Mouse (Mus musculus) embryonic facial prominence, embryonic 11.5 days (tissue): Measurements from ENCODE around the gene Nsrp1. TPM values are rescaled to one million over a fixed set of nuclear protein-coding genes. Genes with fewer than 3 reads are reported as not detected.
A peak's percentile ranks its signal among the peaks of the same experiment; 100 is the strongest.

ENCODE experiments used
- ATAC-seq: fragments of 200-750 bp; cut with Nextera tagmentation; replicated peaks from 2 replicates; pipeline ENCODE4 v1.8.0; 2017; ENCODE audit warnings: low read depth; ENCODE audit not compliant: insufficient number of reproducible peaks, low FRiP score, low TSS enrichment
- DNase-seq: peaks from one replicate; pipeline ENCODE4 v3.0.0-alpha.2; 2015; ENCODE audit warnings: low spot score
- H3K27ac ChIP-seq: fragments of 300-500 bp; sonication (generic); replicated peaks from 2 replicates; pipeline ENCODE4 v1.5.1; 2014; ENCODE audit warnings: mild to moderate bottlenecking, low read depth, low read length, control low read depth
- H3K27me3 ChIP-seq: fragments of 300-500 bp; sonication (generic); 2 replicates; pipeline ENCODE4 v1.6.1; 2014; ENCODE audit warnings: mild to moderate bottlenecking, low read length, moderate library complexity, mixed read lengths; ENCODE audit not compliant: control insufficient read depth, insufficient read depth
- H3K36me3 ChIP-seq: fragments of 300-500 bp; sonication (generic); replicated peaks from 2 replicates; pipeline ENCODE4 v1.6.1; 2014; ENCODE audit warnings: low read depth, mild to moderate bottlenecking, low read length, moderate library complexity, mixed read lengths; ENCODE audit not compliant: control insufficient read depth, insufficient read depth
- H3K4me1 ChIP-seq: fragments of 300-500 bp; sonication (generic); 2 replicates; pipeline ENCODE4 v1.6.1; 2014; ENCODE audit warnings: low read length, mixed read lengths; ENCODE audit not compliant: control insufficient read depth, insufficient read depth
- H3K4me2 ChIP-seq: fragments of 300-500 bp; sonication (generic); 2 replicates; pipeline ENCODE4 v1.6.1; 2014; ENCODE audit warnings: low read depth, mild to moderate bottlenecking, control low read depth, low read length, moderate library complexity
- H3K4me3 ChIP-seq: fragments of 300-500 bp; sonication (generic); 2 replicates; pipeline ENCODE4 v1.5.1; 2014; ENCODE audit warnings: low read depth, low read length, control low read depth
- H3K9ac ChIP-seq: fragments of 300-500 bp; sonication (generic); replicated peaks from 2 replicates; pipeline ENCODE4 v1.6.1; 2014; ENCODE audit warnings: mild to moderate bottlenecking, control low read depth, low read length
- H3K9me3 ChIP-seq: fragments of 300-500 bp; sonication (generic); replicated peaks from 2 replicates; pipeline ENCODE4 v1.6.1; 2016; ENCODE audit warnings: mild to moderate bottlenecking, low read length, inconsistent platforms, mixed read lengths; ENCODE audit not compliant: control insufficient read depth
- WGBS: fragments of 180-500 bp; shearing (Covaris S2); extraction: QIAGEN DNeasy Blood & Tissue Kit; methylation state at CpG from one replicate; pipeline ENCODE4 v1.1.7; 2014; 5-methylcytosine and 5-hydroxymethylcytosine counted together
- microRNA counts: library from miRNA; unstranded; fragments of <30 nt; microRNA quantifications from one replicate; lab custom pipeline; 2016
- microRNA-seq: library from miRNA; unstranded; fragments of <30 nt; microRNA quantifications from one replicate; pipeline ENCODE4, GENCODE M21; 2016; ENCODE audit warnings: borderline number of aligned reads
- polyA plus RNA-seq: library from polyadenylated mRNA; unstranded; fragments of >200 nt; fragmentation: Nextera tagmentation; extraction: Ambion mirVana; gene quantifications from 2 replicates; pipeline ENCODE4 v1.2.1, GENCODE M21; 2014

Nsrp1 gene
- polyA plus RNA-seq, 1 experiment from 2014 or later: 63.1 TPM

DNA sequence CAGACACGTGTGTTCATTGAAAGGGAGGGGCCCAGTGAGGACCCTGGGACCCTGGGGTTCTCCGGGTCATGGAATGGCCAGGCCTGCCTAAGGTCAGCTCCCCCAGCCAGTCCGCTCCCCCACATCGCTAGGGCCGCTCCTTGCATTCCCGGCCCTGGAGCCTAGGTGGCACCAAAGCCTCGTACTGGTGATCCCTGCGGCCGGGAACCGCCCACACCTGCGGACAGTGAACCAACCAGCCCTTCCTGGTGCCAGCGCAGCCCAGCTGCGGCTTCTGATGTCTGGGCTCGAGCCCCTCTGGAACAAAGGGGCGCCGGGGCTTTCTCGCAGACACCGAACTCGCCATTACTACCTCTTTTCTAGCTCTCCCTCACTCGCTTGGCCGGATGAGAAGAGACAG lies 80.9 kb downstream of the Nsrp1 start:
- Histone ChIP-seq H3K4me3 (peak overlapping the region; percentile 44), H3K4me1 (no peaks in the 10 kb centered on the region; the same call in none of the 2 replicates), H3K4me2 (peak overlapping the region; percentile 83), H3K27ac (no peak overlapping the region), H3K36me3 (no peaks in the 10 kb centered on the region), H3K9ac (no peak overlapping the region), H3K27me3 (peaks cover 21% of the 10 kb centered on the region), H3K9me3 (no peaks in the 10 kb centered on the region)
- ATAC-seq (peak; percentile 61), DNase-seq (peak; percentile 90)
- whole genome bisulfite sequencing: 1% methylated on average over 21 of the region's 21 CpGs

GRCm38 (mm10) chr11:76995966-76996672 lies 82.1 kb downstream of the Nsrp1 start:
- no peaks in the 10 kb centered on the region for H3K36me3 ChIP-seq
- DNase-seq (no peak), ATAC-seq (no peak)
- no peak overlapping the region for H3K4me2 ChIP-seq
- no peak overlapping the region for H3K9ac ChIP-seq
- H3K27me3 ChIP-seq: peaks cover 21% of the 10 kb centered on the region
- H3K27ac ChIP-seq: no peak overlapping the region
- WGBS: 58% methylated on average over 20 of the region's 20 CpGs
- no peaks in the 10 kb centered on the region for H3K9me3 ChIP-seq
- no peak overlapping the region for H3K4me3 ChIP-seq
- no peaks in the 10 kb centered on the region; the same call in none of the 2 replicates for H3K4me1 ChIP-seq

MicroRNA genes within 50 kb of the gene (microRNA counts, 519-probe panel; counts per million panel counts)
- microRNA mmu-miR-423-3p (lab: Ali Mortazavi, UCI) (4,054 counts per million, percentile 62 among the panel's probes with 10 or more counts), microRNA mmu-miR-423-5p (lab: Ali Mortazavi, UCI) (3,982 counts per million, percentile 60 among the panel's probes with 10 or more counts)

Small RNA genes within 50 kb of the gene (microRNA-seq; reads per million reads assigned to microRNA genes)
- 5,070 reads per million, percentile 87 among the genes with 10 or more reads in this experiment for gene Mir423

Other genes starting within 250 kb of the Nsrp1 start
- 14.3 and 15.0 TPM in 2 replicates for gene Cpd, start 231.4 kb downstream of the Nsrp1 start, polyA plus RNA-seq
- gene Tmigd1, start 176.3 kb downstream of the Nsrp1 start, polyA plus RNA-seq: not detected in 2 replicates
- 187 and 193 TPM in 2 replicates for gene Blmh, start 153.6 kb downstream of the Nsrp1 start, polyA plus RNA-seq
- 0.86 and 1.0 TPM in 2 replicates for gene Slc6a4, start 79.8 kb downstream of the Nsrp1 start, polyA plus RNA-seq
- gene Efcab5, start 110.5 kb upstream of the Nsrp1 start, polyA plus RNA-seq: 0.13 and 0.15 TPM in 2 replicates
- gene Ssh2, start 137.9 kb upstream of the Nsrp1 start, polyA plus RNA-seq: 8.5 and 10.0 TPM in 2 replicates